Mouse (Mus musculus): ENCODE data around the gene Usp25. TPM values are rescaled to one million over a fixed set of nuclear protein-coding genes. Genes with fewer than 3 reads are reported as not detected.

The Usp25 gene
- polyA plus RNA-seq, 1 experiment from 2014 or later: 19.2 TPM

DNA sequence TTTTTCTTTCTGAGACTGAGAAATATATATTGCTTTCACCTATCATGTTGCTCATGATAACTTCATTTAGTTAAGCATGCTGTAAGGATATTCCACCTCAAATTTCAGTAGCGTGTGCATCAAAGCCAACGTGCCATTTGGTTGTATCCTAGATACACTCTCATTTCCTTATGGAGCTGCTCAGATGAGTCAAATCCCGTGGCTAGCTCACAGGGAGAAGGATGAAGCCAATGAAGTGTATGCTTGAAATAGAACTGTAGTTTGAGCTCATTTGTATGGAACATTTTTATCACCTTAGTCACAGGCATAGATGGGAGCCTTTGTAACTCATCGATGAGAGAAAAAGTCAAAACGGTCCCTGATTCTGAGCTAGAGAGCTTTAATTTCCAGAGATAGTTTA is 20.8 kb downstream of the Usp25 start:
- H3K9me3 ChIP-seq (ENCODE audit: low read length): no peaks in the 10 kb centered on the region
- no peak for DNase-seq (ENCODE audit: low spot score)
- ATAC-seq: no peak
- H3K4me1 ChIP-seq (ENCODE audit: insufficient read depth, low read depth, low read length): peaks cover 11% of the 10 kb centered on the region; the same call in 1 of the 2 replicates
- H3K9ac ChIP-seq (replicated peaks; ENCODE audit: low read depth): no peak overlapping the region
- H3K27ac ChIP-seq (ENCODE audit: low read length): no peak overlapping the region
- H3K4me2 ChIP-seq (replicated peaks; ENCODE audit: low read depth, low read length): no peak overlapping the region
- H3K4me3 ChIP-seq (ENCODE audit: low read depth, low read length): no peak overlapping the region
- WGBS: 85% methylated on average over 5 of the region's 5 CpGs
- no peaks in the 10 kb centered on the region for H3K27me3 ChIP-seq (replicated peaks; ENCODE audit: insufficient read depth, low read length)
- H3K36me3 ChIP-seq (ENCODE audit: insufficient read depth, low read length): peaks cover 5% of the 10 kb centered on the region; the same call in 1 of the 2 replicates
- TF ChIP-seq CTCF (IDR thresholded peaks at IDR 0.05) (no peak), EP300 (IDR thresholded peaks at IDR 0.05) (no peak)

- no peaks in the 10 kb centered on the region for H3K9me3 ChIP-seq (ENCODE audit: low read length)
- H3K27ac ChIP-seq (ENCODE audit: low read length): no peak overlapping the region
- H3K4me1 ChIP-seq (ENCODE audit: insufficient read depth, low read depth, low read length): peaks cover 7% of the 10 kb centered on the region; the same call in 1 of the 2 replicates
- H3K36me3 ChIP-seq (ENCODE audit: insufficient read depth, low read length): peaks cover 5% of the 10 kb centered on the region; the same call in 1 of the 2 replicates
- DNase-seq (ENCODE audit: low spot score): peak; percentile 14
- no peak overlapping the region for H3K4me2 ChIP-seq (replicated peaks; ENCODE audit: low read depth, low read length)
- H3K27me3 ChIP-seq (replicated peaks; ENCODE audit: insufficient read depth, low read length): no peaks in the 10 kb centered on the region
- H3K4me3 ChIP-seq (ENCODE audit: low read depth, low read length): no peak overlapping the region
- no peak overlapping the region for H3K9ac ChIP-seq (replicated peaks; ENCODE audit: low read depth)
- TF ChIP-seq EP300 (IDR thresholded peaks at IDR 0.05) (no peak), CTCF (IDR thresholded peaks at IDR 0.05) (no peak)
- no peak for ATAC-seq
- 60% methylated on average over 8 of the region's 8 CpGs for WGBS
Observed at GRCm38 (mm10) chr16:77034751-77035150, 21.2 kb downstream of the Usp25 start.

DNA sequence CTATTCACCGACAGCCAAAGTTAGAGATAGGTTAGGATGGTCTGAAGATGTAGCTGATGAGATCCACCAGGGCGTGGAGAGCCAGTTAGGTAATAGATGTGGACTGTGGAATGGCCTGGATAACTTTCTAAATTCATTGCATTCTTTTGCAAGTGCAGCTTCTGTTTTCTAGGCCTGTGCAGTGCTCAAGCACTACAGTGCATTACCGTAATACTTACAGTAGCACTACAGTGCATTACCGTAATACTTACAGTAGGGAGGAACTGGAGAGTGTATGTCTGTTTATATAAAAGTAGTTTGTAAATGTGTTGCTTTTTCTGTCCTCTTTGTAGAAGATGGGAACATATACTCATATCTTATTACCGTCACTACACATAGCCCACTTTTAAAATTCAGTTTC is 28.1 kb downstream of the Usp25 start:
- peak; percentile 67 for DNase-seq (ENCODE audit: low spot score)
- Histone ChIP-seq H3K27ac (ENCODE audit: low read length) (no peak overlapping the region), H3K9ac (replicated peaks; ENCODE audit: low read depth) (no peak overlapping the region), H3K36me3 (ENCODE audit: insufficient read depth, low read length) (no peaks in the 10 kb centered on the region; the same call in 1 of the 2 replicates), H3K9me3 (ENCODE audit: low read length) (no peaks in the 10 kb centered on the region), H3K27me3 (replicated peaks; ENCODE audit: insufficient read depth, low read length) (no peaks in the 10 kb centered on the region), H3K4me1 (ENCODE audit: insufficient read depth, low read depth, low read length) (no peaks in the 10 kb centered on the region), H3K4me2 (replicated peaks; ENCODE audit: low read depth, low read length) (no peak overlapping the region), H3K4me3 (ENCODE audit: low read depth, low read length) (no peak overlapping the region)
- WGBS: 65% methylated on average over 5 of the region's 5 CpGs
- TF ChIP-seq EP300 (IDR thresholded peaks at IDR 0.05) (no peak), CTCF (IDR thresholded peaks at IDR 0.05) (no peak)
- ATAC-seq: peak; percentile 57

GRCm38 (mm10) chr16:77043499-77043898 is 30.0 kb downstream of the Usp25 start:
- Histone ChIP-seq H3K9me3 (ENCODE audit: low read length) (no peaks in the 10 kb centered on the region), H3K27ac (ENCODE audit: low read length) (no peak overlapping the region), H3K36me3 (ENCODE audit: insufficient read depth, low read length) (no peaks in the 10 kb centered on the region; the same call in 1 of the 2 replicates), H3K4me3 (ENCODE audit: low read depth, low read length) (no peak overlapping the region), H3K4me2 (replicated peaks; ENCODE audit: low read depth, low read length) (no peak overlapping the region), H3K4me1 (ENCODE audit: insufficient read depth, low read depth, low read length) (no peaks in the 10 kb centered on the region), H3K27me3 (replicated peaks; ENCODE audit: insufficient read depth, low read length) (no peaks in the 10 kb centered on the region), H3K9ac (replicated peaks; ENCODE audit: low read depth) (no peak overlapping the region)
- WGBS: 88% methylated on average over 5 of the region's 5 CpGs
- no peak for TF ChIP-seq EP300 (IDR thresholded peaks at IDR 0.05)
- TF ChIP-seq CTCF (IDR thresholded peaks at IDR 0.05): no peak
- no peak for ATAC-seq
- no peak for DNase-seq (ENCODE audit: low spot score)

GRCm38 (mm10) chr16:77054184-77054583 is 40.7 kb downstream of the Usp25 start:
- WGBS: 91% methylated on average over 2 of the region's 2 CpGs
- Histone ChIP-seq H3K9ac (replicated peaks; ENCODE audit: low read depth) (no peak overlapping the region), H3K4me3 (ENCODE audit: low read depth, low read length) (no peak overlapping the region), H3K36me3 (ENCODE audit: insufficient read depth, low read length) (peaks cover 8% of the 10 kb centered on the region; the same call in 1 of the 2 replicates), H3K4me1 (ENCODE audit: insufficient read depth, low read depth, low read length) (no peaks in the 10 kb centered on the region), H3K27me3 (replicated peaks; ENCODE audit: insufficient read depth, low read length) (no peaks in the 10 kb centered on the region), H3K4me2 (replicated peaks; ENCODE audit: low read depth, low read length) (no peak overlapping the region), H3K27ac (ENCODE audit: low read length) (no peak overlapping the region), H3K9me3 (ENCODE audit: low read length) (no peaks in the 10 kb centered on the region)
- no peak for DNase-seq (ENCODE audit: low spot score)
- ATAC-seq: no peak
- TF ChIP-seq CTCF (IDR thresholded peaks at IDR 0.05): no peak
- no peak for TF ChIP-seq EP300 (IDR thresholded peaks at IDR 0.05)

DNA sequence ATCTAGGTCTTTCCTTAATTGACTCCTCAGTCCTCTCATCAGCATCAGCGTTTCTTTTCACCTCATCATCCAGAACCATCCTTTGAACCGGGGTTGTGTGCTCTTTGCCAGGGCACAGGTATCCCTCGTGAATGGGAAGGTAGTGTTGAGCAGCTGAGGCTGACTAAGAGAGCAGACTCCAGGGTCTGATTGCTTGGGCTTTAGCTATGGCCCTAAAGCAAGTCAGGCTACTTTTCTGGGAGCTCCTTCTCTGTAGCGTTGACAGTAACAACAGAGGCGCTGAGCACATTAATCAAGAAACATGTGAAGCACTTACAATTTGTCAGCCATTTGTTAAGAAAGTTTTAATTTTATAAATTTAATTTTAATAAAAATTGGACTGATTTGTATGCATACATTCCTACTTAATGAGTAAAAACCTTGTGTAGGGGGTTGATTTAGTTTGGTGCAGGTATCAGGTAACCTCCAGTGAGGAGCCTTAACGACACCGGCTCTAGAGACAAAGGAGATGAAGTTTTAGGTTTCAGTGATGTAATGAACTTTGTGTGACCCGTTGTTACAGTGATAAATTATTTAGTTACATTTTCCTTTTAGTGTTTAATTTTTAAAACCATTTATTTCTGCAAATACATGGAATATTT is 42.1 kb downstream of the Usp25 start:
- DNase-seq (ENCODE audit: low spot score) (no peak), ATAC-seq (no peak)
- Histone ChIP-seq H3K4me2 (replicated peaks; ENCODE audit: low read depth, low read length) (no peak overlapping the region), H3K9me3 (ENCODE audit: low read length) (no peaks in the 10 kb centered on the region), H3K27me3 (replicated peaks; ENCODE audit: insufficient read depth, low read length) (no peaks in the 10 kb centered on the region), H3K9ac (replicated peaks; ENCODE audit: low read depth) (no peak overlapping the region), H3K27ac (ENCODE audit: low read length) (no peak overlapping the region), H3K4me1 (ENCODE audit: insufficient read depth, low read depth, low read length) (no peaks in the 10 kb centered on the region), H3K4me3 (ENCODE audit: low read depth, low read length) (no peak overlapping the region), H3K36me3 (ENCODE audit: insufficient read depth, low read length) (peaks cover 8% of the 10 kb centered on the region; the same call in 1 of the 2 replicates)
- 81% methylated on average over 8 of the region's 8 CpGs for WGBS
- TF ChIP-seq CTCF (IDR thresholded peaks at IDR 0.05) (no peak), EP300 (IDR thresholded peaks at IDR 0.05) (no peak)
